Mouse (Mus musculus) layer of hippocampus, postnatal 25 days (tissue): Measurements from ENCODE around the gene Plxna4. TPM values are rescaled to one million over a fixed set of nuclear protein-coding genes. Genes with fewer than 3 reads are reported as not detected.

ENCODE experiments used
- DNase-seq, 2 experiments: peaks; one replicate each; pipeline ENCODE4 v3.0.0; 2022; ENCODE audit warnings: mixed read lengths in 2 of 2, low spot score in 1 of 2; ENCODE audit errors: extremely low spot score in 1 of 2
- total RNA-seq, 2 experiments: library from RNA; stranded (reverse); gene quantifications; 2 replicates each; pipeline ENCODE4 v1.2.3; 2021

Gene Plxna4
- total RNA-seq, 2 experiments from 2014 or later = 114 to 132 TPM

DNA sequence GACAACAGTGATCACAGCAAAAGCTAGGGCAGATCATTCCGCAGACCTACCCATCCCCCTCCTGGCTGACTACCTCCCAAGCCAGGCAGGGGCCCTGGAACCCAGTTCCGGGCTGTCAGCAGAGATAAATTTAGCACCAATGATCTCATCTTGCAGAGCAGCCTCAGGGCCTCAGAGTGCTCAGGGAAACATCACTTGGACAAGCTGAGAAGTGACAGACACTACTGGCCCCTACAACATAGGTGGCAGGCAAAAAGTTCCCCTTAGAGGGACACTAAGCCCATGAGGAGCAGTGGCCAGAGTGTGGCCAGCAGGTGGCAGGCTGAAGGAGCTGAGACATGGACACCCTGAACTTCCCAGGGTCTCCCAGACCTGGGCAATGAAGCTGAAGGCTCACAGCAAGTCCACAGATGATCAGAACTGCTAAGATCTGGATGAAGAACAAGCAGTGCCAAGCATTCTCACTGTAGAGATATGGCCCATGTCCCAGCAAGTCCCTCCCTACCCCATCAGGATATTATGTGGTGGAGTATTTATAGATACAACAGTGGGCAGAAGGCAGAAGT is 108.7 kb downstream of the Plxna4 start:
- DNase-seq = peak in 1 of 2 experiments; percentile 42

DNA sequence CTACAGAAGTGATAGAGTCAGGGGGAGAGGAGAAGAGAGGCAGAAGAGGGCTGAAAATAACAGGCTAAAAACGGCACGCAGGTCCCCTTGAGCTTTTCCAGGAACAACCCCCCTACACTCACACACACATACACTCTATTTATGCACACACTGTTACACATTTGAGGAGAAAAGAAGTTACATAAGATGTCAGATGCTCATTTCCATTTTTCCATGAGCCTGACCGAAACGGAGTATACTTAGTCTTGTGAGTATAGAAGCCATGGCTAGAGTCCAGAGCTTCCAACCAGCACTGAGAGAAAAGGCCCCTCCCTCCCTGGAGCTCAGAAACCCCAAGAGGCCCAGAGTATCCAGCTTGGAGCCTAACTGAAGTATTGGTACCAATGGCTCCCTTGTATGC is 112.0 kb downstream of the Plxna4 start:
- DNase-seq = no peak

DNA sequence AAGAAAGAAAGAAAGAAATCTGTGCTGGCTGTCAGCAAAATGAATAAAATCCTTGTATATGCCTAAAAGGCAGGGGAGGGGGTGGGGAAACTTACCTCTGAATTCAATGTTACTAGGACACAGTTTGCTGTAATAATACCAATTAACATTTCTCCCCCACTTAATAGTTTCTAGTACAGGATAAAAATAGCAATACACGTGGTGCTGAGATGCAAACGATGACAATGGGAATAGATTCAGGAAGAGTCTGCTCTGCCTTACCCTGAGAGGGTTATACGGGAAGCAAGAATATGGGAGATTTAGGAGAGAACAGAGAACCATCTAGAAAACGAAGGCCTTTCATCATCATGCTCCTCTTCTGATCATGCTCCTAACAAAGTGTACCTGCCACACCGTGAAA is 115.9 kb downstream of the Plxna4 start:
- DNase-seq = no peak

DNA sequence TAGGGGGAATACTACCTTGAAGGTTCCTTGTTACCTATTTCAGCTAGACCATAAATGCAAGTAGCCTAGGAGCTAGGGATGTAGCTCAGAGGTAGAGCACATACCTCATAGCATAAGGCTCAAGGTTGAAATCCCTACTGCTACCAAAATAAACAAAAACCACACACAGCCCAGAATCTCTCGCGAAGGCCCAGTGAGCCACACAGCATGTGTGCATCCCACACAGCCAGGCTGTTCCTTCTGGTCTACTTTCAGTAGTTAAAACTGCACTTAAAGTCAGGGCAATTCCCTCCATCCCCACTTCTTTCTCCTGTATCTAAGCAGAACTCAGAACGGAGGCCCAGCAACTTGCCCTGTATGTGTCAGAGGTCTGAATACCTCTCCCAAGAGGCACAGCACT is 116.4 kb downstream of the Plxna4 start:
- DNase-seq = no peak

DNA sequence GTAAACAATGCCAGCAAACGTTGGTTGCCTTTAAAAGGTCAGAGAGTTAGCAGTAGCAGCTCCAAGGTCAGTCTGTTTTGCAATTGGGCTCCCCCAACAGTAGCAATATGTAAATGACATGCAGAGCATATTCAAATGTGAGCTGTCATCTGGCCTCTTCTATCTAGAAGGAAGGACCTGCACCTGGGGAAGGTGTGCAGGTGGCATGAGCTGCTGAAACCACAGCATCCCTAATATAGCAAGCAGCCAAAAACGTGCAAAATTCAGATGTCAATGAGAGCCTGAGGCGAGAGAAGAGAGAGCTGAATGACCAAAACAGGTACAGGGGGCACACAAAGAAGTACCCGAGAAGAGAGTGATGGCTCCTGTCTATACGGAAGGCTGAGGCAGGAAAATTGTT is 118.8 kb downstream of the Plxna4 start:
- no peak for DNase-seq

DNA sequence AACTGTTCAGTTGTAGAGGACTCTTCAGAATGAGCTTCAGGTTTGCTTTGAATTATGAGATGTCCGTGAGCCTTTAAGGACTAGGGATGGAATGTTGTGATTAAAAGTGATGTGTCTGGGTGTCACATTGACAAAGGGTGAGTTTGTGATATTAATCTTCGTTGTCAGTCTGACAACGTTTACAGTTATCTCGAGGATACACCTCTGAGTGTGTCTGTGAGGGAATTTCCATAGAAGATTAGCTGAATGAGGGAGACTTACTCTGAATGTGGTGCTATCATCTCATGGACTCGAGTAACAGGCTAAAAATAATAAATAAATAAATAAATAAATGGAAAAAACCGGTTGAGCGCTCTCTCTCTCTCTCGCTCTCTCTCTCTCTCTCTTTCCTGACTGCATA is 122.9 kb downstream of the Plxna4 start:
- no peak for DNase-seq

DNA sequence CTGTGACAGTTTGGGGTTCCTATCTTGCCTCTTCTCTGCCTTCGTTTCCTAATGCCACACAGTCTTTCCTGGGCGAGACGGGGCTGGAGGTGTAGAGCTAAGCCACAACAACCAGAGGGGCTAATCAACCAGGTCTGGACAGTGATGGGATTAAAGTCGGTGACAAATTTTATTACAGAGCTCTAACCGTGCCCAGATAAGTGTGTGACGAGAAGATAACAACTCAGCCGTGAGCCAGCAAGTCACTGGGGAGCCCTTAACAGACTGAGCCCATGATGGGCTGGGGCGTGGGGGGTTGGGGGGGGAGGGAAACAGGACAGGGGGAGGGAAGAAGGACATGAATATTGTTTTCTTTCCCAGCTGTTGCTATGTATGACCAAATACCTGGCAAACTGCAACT is 123.4 kb downstream of the Plxna4 start:
- DNase-seq = no peak

DNA sequence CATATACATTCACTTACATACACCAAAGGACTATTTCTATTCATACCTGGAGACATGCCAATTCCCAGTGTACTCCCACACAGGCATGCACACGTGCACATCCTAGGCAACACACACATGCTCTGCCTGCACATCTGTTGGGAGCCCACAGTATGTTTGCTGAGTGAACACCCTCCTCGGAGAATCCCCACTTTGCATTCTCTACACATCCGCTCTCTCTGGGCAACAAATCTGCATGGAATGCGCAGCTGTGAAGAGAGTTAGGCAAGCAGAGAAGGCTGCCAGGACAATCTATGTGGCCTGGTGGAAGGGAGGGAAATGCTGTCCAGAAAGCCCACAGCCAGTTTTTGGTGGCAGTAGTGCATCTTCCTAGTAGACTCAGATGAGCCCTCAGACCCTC is 123.9 kb downstream of the Plxna4 start:
- DNase-seq = no peak

DNA sequence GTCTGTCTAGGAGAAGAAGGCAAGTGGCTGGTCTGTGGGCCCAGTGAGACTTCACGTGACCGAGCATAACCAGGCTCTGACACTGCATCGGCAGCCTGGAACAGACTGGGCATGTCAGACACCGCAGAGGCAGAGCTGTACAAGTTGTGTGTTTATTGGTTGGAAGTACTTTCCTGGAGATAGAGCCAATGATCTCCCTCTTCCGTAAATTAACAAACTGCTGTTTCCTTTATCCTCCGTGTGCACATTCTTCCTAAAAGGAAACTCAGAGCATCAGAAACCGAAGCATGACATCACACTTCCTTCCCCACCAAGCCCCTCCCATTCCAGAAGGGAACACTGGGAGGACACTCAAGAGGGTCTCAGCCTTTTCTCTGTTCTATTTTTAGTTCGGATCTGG is 127.6 kb downstream of the Plxna4 start:
- DNase-seq = no peak

DNA sequence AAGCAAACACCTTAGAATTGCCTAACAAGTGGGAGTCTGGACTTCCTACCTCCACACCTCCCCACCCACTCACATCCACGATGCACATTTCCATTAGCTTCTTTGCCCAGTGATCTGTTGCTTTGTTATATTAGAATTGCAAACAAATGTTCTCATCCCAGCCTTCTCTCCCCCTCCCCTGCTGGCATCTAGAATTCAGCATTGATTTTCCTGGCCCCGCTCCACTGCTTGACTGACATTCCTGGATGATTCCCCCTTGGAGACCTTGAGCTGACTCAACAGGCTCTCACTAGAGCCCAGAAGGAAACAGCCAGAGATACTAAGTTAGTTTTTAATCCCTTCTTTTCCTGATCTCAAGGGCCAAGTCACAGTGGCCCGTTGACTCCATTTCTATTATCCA is 131.4 kb downstream of the Plxna4 start:
- no peak for DNase-seq

DNA sequence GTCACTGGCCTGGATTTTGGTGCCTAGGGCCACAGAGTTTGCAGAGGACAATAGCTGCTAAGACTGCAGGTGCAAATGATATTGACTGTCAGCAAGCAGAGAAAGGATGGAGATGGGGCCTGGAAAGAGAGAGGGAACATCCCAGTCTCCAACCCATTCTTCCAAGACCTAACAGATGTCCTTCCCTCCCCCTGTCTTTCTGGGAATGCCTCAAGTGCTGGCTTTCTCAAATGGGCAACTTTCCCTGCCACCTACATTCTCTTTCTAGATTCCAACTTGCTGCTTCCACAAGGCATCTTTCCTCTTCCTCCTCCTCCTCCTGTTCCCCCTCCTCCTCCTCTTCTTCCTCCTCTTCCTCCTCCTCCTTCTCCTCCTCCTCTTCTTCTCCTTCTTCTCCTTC is 136.1 kb downstream of the Plxna4 start:
- DNase-seq = no peak

DNA sequence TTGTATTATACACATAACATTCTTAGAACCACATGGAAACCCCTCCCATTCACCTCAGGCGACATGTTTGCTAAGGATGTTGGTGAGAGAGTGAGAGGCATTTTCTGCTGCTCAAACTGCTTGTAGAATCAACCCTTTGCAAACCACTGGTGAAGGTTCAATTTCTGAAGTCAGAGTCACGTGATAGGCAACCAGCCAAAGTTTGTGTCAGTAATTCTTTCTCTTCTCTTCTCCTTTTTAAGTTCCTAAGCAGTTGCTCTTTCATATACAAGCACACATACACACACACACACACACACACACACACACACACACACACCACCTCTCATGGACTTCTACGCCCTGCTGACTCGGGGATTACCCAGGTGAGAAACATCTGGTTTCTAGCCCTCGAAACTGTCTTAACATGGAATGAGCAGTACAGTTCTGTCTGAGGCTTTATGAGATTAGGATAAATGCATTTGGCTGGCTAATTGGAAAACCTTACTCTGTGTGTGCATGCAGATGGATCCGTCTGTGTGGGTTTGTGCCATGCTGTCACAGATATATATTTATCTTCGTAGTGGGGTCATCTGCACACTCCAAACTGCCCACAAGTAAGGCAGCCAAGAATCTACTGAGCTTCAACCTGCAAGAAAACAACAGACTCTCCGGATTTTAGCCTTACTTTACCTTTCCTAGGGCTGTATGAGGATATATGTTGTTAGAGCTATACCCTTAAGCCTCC is 138.6 kb downstream of the Plxna4 start:
- no peak for DNase-seq

DNA sequence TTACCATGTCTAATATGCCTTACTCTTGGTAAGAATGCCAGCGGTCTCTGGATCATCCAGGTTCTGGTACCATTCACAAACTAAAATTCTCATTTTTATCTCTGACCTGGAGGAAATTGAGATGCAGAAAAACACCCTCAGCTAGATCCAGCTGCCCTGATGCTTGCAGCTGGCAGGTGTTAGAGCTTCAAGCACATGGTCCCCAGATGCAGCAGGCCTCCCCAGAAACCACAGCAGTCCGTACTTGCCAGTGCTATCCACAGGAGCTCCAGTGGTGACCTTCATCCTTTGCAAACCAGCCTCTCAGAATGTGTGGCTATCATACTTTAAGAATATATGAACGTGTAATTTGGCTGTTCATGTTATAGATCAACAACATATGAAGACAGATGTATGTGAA is 139.2 kb downstream of the Plxna4 start:
- DNase-seq = no peak

DNA sequence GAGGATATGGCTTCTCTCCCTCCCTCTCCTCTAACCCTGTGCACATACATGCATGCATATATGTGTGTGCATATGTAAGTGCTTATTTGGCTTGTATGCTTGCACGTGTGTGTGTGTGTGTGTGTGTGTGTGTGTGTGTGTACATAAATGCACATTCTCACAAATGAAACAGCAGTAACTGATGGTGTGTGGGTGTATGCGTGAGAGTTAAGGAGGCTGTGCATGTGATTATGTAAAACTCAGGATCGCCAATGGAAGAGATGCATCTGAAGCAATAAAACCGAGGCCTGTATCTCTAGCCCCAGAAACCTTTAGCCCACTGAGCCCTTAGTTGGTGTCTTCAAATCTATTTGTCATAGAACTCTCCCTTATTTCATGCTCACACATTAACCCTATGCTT is 141.7 kb downstream of the Plxna4 start:
- no peak for DNase-seq

DNA sequence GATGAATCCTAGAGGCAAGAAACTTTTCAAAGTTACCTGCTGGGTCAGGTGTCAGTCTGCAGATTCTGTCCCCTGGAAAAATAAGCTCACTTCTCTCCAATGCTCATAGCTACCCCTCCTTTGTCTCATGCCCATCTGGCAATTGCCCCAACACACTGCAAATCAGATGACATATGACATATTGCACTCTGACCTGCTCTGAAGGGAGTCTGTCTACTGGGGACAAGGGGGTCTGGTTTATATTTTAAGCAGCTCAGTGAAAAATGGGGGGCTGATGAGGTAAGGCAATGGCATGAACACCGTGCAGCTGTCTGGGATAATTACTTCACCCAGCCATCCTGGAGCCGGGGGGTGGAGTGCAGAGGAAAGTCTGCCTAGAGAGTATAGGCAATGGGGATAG is 142.7 kb downstream of the Plxna4 start:
- DNase-seq = no peak

DNA sequence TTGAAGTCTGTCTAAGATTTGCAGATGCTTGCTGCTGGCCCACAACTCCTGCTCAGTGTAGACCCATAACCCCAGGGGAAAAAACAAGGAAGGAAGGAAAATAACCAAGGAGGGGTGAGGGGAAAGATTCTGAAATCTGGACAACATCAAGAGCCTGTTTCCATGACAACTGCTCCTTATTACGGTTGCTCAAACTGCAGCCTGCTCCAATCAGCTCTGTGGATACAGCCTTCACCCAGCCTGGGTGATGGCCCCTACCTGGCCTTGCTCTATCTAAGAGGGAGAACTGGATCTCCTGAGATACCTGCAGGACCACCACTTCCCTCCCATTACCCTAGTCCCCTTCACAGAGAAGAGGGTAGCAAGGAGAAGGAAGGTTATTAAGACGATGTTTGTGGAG is 143.6 kb downstream of the Plxna4 start:
- DNase-seq = no peak

DNA sequence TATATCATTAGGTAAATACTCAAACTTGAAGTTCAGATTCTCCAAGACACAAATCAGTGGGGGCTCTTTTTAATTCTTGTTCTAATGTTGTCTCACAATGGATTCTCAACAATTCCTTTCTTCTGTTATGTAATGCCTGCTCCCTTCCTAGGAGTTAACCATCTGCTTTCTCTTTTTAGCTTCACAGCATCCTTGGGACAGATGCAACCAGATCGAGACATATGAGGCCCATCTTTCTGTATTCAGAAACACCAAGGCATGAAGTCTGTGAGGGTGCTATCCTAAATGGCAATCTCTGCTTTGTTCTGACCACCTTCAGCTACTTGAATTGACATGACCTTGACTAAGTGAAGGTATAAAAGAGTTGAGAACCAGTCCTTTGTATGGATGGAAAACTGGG is 144.3 kb downstream of the Plxna4 start:
- no peak for DNase-seq

DNA sequence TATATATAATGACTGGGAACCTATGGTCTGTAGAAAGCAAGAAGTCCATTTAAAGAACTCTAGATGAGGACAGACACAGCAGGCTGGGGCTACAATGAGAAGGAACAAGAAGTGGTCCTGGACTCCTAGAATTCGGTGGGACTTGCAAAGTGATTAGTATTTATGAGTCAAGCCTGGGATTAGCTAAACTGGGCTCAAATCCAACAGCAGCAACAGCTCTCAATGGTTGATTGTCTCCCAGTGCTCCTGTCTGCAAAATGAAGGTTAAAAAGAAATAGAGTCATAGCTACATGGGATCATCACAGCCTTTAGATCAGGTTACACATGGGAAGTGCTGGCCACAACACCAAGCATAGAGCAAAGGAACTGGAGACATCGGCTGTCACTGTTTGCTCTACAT is 148.6 kb downstream of the Plxna4 start:
- no peak for DNase-seq

DNA sequence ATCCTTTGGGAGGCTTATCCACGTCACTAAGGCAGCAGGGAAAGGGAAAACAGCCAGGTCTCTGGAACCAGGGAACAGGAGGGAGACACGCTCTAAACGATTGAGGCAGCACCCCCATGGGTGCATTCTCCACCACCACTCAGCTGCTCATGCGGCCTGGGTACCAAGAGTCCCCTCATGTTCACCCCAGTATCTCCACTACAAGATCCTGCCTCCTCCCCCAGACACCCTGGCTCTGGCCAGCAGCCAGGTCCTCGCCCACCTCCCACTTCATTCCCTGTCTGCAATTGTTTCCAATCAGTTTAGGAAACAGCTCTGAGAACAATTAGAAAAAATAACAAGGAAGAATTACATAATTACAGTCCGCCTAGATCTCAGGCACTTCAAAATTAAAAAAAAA is 150.8 kb downstream of the Plxna4 start:
- peak; percentile 36 to 37 for DNase-seq

DNA sequence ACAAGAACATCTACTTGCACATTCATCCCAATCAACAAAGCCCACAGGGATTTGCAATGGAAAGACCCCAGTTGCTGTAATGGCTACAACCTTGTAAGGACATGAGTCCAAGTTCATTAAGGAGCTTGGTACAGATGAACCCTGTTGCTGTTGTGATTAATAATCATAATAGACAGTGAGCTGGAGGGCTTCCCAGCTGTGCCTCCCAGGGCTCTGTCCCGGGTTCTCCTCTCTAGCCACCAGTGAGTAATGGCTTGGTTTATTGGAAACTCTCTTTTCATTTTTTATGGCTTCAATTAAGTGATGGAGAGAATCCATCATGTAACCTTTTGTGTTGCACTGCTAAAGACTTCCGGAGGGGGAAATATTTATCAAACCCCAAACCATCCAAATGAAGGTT is 164.9 kb downstream of the Plxna4 start:
- no peak for DNase-seq

DNA sequence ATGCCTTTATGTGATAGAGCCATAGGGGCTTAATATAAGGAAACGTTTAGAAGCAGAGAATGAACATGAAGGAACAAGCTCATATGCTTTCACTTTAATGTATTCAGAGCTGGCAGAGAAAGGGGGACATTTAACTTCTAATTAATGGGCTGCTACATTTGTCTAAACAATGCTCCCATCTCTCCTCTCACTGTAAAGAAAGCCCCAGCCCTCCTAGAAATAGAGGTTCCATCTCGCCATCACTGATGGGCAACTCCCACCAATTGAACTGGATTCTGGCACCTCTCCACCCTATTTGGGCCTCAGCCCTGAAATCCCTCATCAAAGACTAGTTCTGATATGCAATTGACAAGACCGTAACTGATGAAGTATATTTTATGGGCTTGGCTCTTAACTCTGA is 167.4 kb downstream of the Plxna4 start:
- no peak for DNase-seq

DNA sequence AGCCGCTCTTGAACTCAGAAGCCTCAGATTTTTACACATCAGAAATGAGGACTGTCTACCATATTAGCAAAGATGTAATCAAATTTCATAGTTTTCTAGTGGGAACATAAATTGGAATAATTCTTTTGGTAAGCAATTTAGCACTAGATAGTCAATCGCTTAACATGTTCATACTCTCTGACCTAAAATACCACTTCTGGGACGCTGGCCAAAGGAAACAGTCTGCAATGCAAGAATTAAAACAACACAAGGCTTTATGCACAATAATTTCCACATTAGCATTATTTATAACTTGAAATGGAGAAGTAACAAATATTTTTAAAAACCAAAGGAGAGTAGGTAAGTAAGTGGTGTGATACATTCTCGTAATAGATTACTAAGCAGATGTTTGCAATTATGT is 170.6 kb downstream of the Plxna4 start:
- DNase-seq = no peak

DNA sequence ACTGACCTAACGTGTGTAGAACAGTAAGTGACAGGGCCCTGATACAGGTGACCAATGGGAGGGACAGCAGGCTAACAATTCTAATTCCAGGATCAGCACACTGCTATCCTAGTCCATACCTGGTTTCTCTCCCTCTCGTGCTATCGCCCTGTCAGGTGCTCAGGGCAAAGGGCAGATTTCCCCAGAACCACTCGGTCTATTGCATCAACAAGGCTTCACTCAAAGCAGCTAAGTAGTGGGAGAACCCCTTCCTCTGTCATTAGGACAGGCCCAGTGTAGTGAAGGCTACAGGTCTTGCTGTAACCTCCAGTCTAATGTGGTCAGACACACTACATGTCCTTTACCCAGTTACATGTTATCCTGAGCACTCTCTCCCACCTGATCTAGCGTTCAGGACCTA is 176.7 kb downstream of the Plxna4 start:
- no peak for DNase-seq
